Mouse (Mus musculus): ENCODE results near the gene Thtpa. TPM values are rescaled to one million over a fixed set of nuclear protein-coding genes. Genes with fewer than 3 reads are reported as not detected.

Thtpa gene
- total and polyA plus RNA-seq, 2 experiments = 8.7 to 15.4 TPM

DNA sequence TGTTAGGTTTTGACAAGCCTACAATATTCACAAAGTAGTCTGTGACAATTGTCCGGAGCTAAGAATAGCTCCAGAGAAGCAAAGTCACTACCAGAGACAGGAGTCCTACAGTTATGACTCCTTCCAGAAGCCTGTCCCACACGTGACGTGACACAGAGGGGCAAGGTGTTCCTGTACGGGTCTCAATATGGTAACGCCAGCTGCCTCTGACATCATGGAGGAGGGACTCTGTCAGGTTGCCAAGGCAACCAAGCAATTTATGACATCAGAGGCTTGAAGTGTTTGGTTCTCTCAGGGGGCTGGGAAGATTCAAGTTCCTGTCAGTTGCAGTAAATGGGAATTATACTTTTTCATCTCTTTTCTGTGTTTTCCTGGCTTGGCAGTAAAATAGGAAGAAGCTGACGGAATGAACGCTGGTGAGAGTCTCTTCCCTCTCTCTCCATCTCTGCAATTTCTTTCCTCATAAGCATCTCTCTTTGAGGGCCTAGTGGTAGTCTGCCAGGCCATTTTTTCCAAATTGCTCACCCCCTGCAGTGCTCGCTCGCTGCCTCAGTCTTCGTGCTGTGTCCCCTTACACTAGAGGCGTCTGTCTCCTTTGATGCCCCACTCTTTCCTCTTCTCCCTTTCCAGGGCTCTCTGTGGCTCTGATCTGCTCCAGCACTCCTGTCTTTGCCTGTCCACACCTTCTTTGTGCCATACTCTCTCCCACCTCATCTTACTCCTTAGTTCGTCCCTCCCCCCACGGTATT lies 5.2 kb upstream of the Thtpa start:
- H3K36me3 ChIP-seq (ENCODE audit: control insufficient read depth, insufficient read depth, low read length) = no peaks in the 10 kb centered on the region
- peaks cover 15% of the 10 kb centered on the region for H3K4me1 ChIP-seq (ENCODE audit: control insufficient read depth, insufficient read depth, low read length)
- H3K79me2 ChIP-seq (ENCODE audit: control insufficient read depth, insufficient read depth, low read length) = peaks cover 11% of the 10 kb centered on the region; the same call in 1 of the 2 replicates
- no peaks in the 10 kb centered on the region for H3K27me3 ChIP-seq (ENCODE audit: control insufficient read depth, insufficient read depth, low read length)
- DNase-seq (ENCODE audit: extremely low read depth, low read depth, low spot score) = no peak
- H3K27ac ChIP-seq (replicated peaks; ENCODE audit: insufficient read depth, low read depth, low read length) = no peak overlapping the region
- TF ChIP-seq POLR2A (IDR thresholded peaks at IDR 0.05; ENCODE audit: extremely low read depth, insufficient read depth, low read length) (no peak), CTCF (IDR thresholded peaks at IDR 0.05; ENCODE audit: low read depth, low read length) (no peak)
- 84% methylated on average over 13 of the region's 13 CpGs for WGBS
- no peak overlapping the region for H3K4me3 ChIP-seq (ENCODE audit: insufficient read depth, low read depth, low read length)
- H3K9ac ChIP-seq (ENCODE audit: low read depth, low read length) = no peak overlapping the region

GRCm38 (mm10) chr14:55091209-55091865 lies 3.2 kb upstream of the Thtpa start:
- WGBS = 12% methylated on average over 34 of the region's 34 CpGs
- no peak for DNase-seq (ENCODE audit: extremely low read depth, low read depth, low spot score)
- peaks cover 11% of the 10 kb centered on the region; the same call in 1 of the 2 replicates for H3K79me2 ChIP-seq (ENCODE audit: control insufficient read depth, insufficient read depth, low read length)
- H3K27me3 ChIP-seq (ENCODE audit: control insufficient read depth, insufficient read depth, low read length) = no peaks in the 10 kb centered on the region
- peaks cover 11% of the 10 kb centered on the region for H3K4me1 ChIP-seq (ENCODE audit: control insufficient read depth, insufficient read depth, low read length)
- TF ChIP-seq POLR2A (IDR thresholded peaks at IDR 0.05; ENCODE audit: extremely low read depth, insufficient read depth, low read length) = no peak
- TF ChIP-seq CTCF (IDR thresholded peaks at IDR 0.05; ENCODE audit: low read depth, low read length) = no peak
- peak overlapping the region; percentile 75 for H3K27ac ChIP-seq (replicated peaks; ENCODE audit: insufficient read depth, low read depth, low read length)
- peak overlapping the region; percentile 70 for H3K4me3 ChIP-seq (ENCODE audit: insufficient read depth, low read depth, low read length)
- H3K36me3 ChIP-seq (ENCODE audit: control insufficient read depth, insufficient read depth, low read length) = no peaks in the 10 kb centered on the region
- H3K9ac ChIP-seq (ENCODE audit: low read depth, low read length) = peak overlapping the region; percentile 81

GRCm38 (mm10) chr14:55092011-55092577 lies 2.5 kb upstream of the Thtpa start, which contains the start of gene Zfhx2:
TSS of gene Zfhx2 (minus strand) at chr14:55092324.
- H3K27ac ChIP-seq (replicated peaks; ENCODE audit: insufficient read depth, low read depth, low read length) = peak within 1 kb of the TSS; percentile 75
- peak; percentile 98 for DNase-seq (ENCODE audit: extremely low read depth, low read depth, low spot score)
- H3K4me3 ChIP-seq (ENCODE audit: insufficient read depth, low read depth, low read length) = peak within 1 kb of the TSS; percentile 70
- TF ChIP-seq POLR2A (IDR thresholded peaks at IDR 0.05; ENCODE audit: extremely low read depth, insufficient read depth, low read length) = 0 out of 2 replicates have a peak, but pooled peaks have one; percentile 7
- 0 out of 2 replicates have a peak, but pooled peaks have one; percentile 2 for TF ChIP-seq CTCF (IDR thresholded peaks at IDR 0.05; ENCODE audit: low read depth, low read length)
- H3K79me2 ChIP-seq (ENCODE audit: control insufficient read depth, insufficient read depth, low read length) = peaks cover 11% of the 10 kb centered on the region; the same call in 1 of the 2 replicates
- H3K4me1 ChIP-seq (ENCODE audit: control insufficient read depth, insufficient read depth, low read length) = peaks cover 15% of the 10 kb centered on the region
- no peaks in the 10 kb centered on the region for H3K27me3 ChIP-seq (ENCODE audit: control insufficient read depth, insufficient read depth, low read length)
- WGBS = 1% methylated on average over 34 of the region's 34 CpGs
- no peaks in the 10 kb centered on the region for H3K36me3 ChIP-seq (ENCODE audit: control insufficient read depth, insufficient read depth, low read length)
- H3K9ac ChIP-seq (ENCODE audit: low read depth, low read length) = peak within 1 kb of the TSS; percentile 81

DNA sequence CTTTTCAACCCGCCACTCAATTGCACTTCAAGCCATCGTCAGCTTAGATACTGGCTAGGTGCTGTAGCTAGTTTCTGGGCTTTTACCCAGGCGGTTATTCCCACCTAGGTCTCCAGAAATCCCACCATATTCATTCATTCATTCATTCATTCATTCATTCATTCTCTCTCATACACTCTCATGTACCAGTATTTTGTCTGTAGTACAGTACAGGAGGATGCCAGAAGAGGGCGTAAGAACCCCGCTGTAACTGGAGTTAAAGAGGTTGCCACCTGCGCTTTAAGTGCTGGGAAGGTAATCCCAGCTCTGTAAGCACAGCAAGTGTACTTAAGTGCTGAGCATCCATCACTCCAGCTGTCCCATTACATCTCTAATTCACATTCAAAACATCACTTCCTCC lies 657 bp upstream of the Thtpa start:
- TF ChIP-seq POLR2A (IDR thresholded peaks at IDR 0.05; ENCODE audit: extremely low read depth, insufficient read depth, low read length) (no peak), CTCF (IDR thresholded peaks at IDR 0.05; ENCODE audit: low read depth, low read length) (no peak)
- H3K27me3 ChIP-seq (ENCODE audit: control insufficient read depth, insufficient read depth, low read length) = no peaks in the 10 kb centered on the region
- no peak overlapping the region for H3K4me3 ChIP-seq (ENCODE audit: insufficient read depth, low read depth, low read length)
- peaks cover 15% of the 10 kb centered on the region for H3K4me1 ChIP-seq (ENCODE audit: control insufficient read depth, insufficient read depth, low read length)
- no peak overlapping the region for H3K9ac ChIP-seq (ENCODE audit: low read depth, low read length)
- peaks cover 4% of the 10 kb centered on the region; the same call in 1 of the 2 replicates for H3K36me3 ChIP-seq (ENCODE audit: control insufficient read depth, insufficient read depth, low read length)
- WGBS = 56% methylated on average over 6 of the region's 6 CpGs
- peak; percentile 24 for DNase-seq (ENCODE audit: extremely low read depth, low read depth, low spot score)
- no peak overlapping the region for H3K27ac ChIP-seq (replicated peaks; ENCODE audit: insufficient read depth, low read depth, low read length)
- peaks cover 6% of the 10 kb centered on the region; the same call in 1 of the 2 replicates for H3K79me2 ChIP-seq (ENCODE audit: control insufficient read depth, insufficient read depth, low read length)

DNA sequence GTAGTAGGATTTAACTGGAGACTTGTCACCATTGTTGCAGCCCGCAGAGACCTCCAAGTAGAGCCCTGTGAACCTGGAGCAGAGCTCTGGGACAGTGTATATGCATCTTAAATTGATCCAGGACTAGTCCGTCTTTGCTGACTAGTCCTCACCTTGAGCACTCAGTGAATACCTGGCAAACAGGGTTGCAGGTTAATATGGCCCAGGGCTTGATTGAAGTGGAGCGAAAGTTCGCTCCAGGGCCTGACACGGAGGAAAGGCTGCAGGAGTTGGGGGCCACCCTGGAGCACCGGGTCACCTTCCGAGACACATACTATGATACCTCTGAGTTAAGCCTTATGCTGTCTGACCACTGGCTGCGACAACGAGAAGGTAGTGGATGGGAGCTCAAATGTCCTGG lies 679 bp downstream of the Thtpa start:
- peak overlapping the region; percentile 81 for H3K4me3 ChIP-seq (ENCODE audit: insufficient read depth, low read depth, low read length)
- peaks cover 3% of the 10 kb centered on the region; the same call in 1 of the 2 replicates for H3K79me2 ChIP-seq (ENCODE audit: control insufficient read depth, insufficient read depth, low read length)
- no peaks in the 10 kb centered on the region for H3K27me3 ChIP-seq (ENCODE audit: control insufficient read depth, insufficient read depth, low read length)
- peaks cover 4% of the 10 kb centered on the region; the same call in 1 of the 2 replicates for H3K36me3 ChIP-seq (ENCODE audit: control insufficient read depth, insufficient read depth, low read length)
- H3K9ac ChIP-seq (ENCODE audit: low read depth, low read length) = peak overlapping the region; percentile 73
- DNase-seq (ENCODE audit: extremely low read depth, low read depth, low spot score) = no peak
- H3K4me1 ChIP-seq (ENCODE audit: control insufficient read depth, insufficient read depth, low read length) = peaks cover 15% of the 10 kb centered on the region
- TF ChIP-seq CTCF (IDR thresholded peaks at IDR 0.05; ENCODE audit: low read depth, low read length) (no peak), POLR2A (IDR thresholded peaks at IDR 0.05; ENCODE audit: extremely low read depth, insufficient read depth, low read length) (no peak)
- peak overlapping the region; percentile 90 for H3K27ac ChIP-seq (replicated peaks; ENCODE audit: insufficient read depth, low read depth, low read length)
- WGBS = 35% methylated on average over 9 of the region's 9 CpGs
